Mouse (Mus musculus): Measurements from ENCODE around the gene Ppp1r11.
"Not testable (repeated sequence)": the region's sequence is repeated elsewhere in the genome, so short reads cannot be mapped to it uniquely, and the experiment has no call there.

The Ppp1r11 gene

GRCm38 (mm10) chr17:36950981-36951947, at the start of gene Ppp1r11:
Gene Ppp1r11, minus strand, starts transcription at chr17:36951741.
- peak; percentile 94 for DNase-seq

GRCm38 (mm10) chr17:37000863-37001262, 49.3 kb upstream of the Ppp1r11 start, which contains the start of gene Zfp57:
Gene Zfp57, plus strand, starts transcription at chr17:37001163.
- no peak for DNase-seq

- DNase-seq, result no peak
These were observed 46.9 kb upstream of the Ppp1r11 start for GRCm38 (mm10) chr17:36998477-36998876.

- peak; percentile 82 for DNase-seq
These were observed 45.6 kb upstream of the Ppp1r11 start for GRCm38 (mm10) chr17:36997033-36997735.

- no peak for DNase-seq
These were observed 43.9 kb upstream of the Ppp1r11 start for GRCm38 (mm10) chr17:36995448-36995847.

- no peak for DNase-seq
These were observed 43.0 kb upstream of the Ppp1r11 start for GRCm38 (mm10) chr17:36994528-36994927.

GRCm38 (mm10) chr17:36993770-36994325, 42.3 kb upstream of the Ppp1r11 start:
- DNase-seq, result no peak

GRCm38 (mm10) chr17:36992336-36993104, 41.0 kb upstream of the Ppp1r11 start:
- no peak for DNase-seq

GRCm38 (mm10) chr17:36990630-36991029, 39.1 kb upstream of the Ppp1r11 start:
- not testable (repeated sequence) for DNase-seq

- DNase-seq, result no peak
These were observed 37.9 kb upstream of the Ppp1r11 start, which contains the start of gene H2-M5 for GRCm38 (mm10) chr17:36989437-36989836. Gene H2-M5, minus strand, starts transcription at chr17:36989537.

GRCm38 (mm10) chr17:36988475-36988874, 36.9 kb upstream of the Ppp1r11 start:
- DNase-seq, result no peak

- no peak for DNase-seq
These were observed 31.0 kb upstream of the Ppp1r11 start for GRCm38 (mm10) chr17:36982253-36983155.

- DNase-seq, result no peak
These were observed 30.3 kb upstream of the Ppp1r11 start for GRCm38 (mm10) chr17:36981845-36982244.

GRCm38 (mm10) chr17:36981221-36981813, 29.8 kb upstream of the Ppp1r11 start, which contains the start of gene 2410137M14Rik:
Gene 2410137M14Rik, minus strand, starts transcription at chr17:36981237.
- no peak for DNase-seq

- DNase-seq, result no peak
These were observed 21.8 kb upstream of the Ppp1r11 start for GRCm38 (mm10) chr17:36973271-36973787.

- no peak for DNase-seq
These were observed 21.2 kb upstream of the Ppp1r11 start for GRCm38 (mm10) chr17:36972791-36973190.

GRCm38 (mm10) chr17:36971172-36971850, 19.8 kb upstream of the Ppp1r11 start:
- no peak for DNase-seq

GRCm38 (mm10) chr17:36970316-36970890, 18.9 kb upstream of the Ppp1r11 start:
- DNase-seq, result no peak

GRCm38 (mm10) chr17:36966875-36967274, 15.3 kb upstream of the Ppp1r11 start:
- DNase-seq, result no peak

GRCm38 (mm10) chr17:36961125-36961524, 9.6 kb upstream of the Ppp1r11 start:
- DNase-seq, result no peak

Measured in kidney, adult 18-20 months (tissue).